Mouse (Mus musculus) testis, adult 2 months (tissue): ENCODE data around the gene Foxo1.

ENCODE experiments used
- CTCF ChIP-seq: fragments of 200-500 bp; IDR thresholded peaks from 2 replicates; pipeline ENCODE4 v1.5.1; 2012; ENCODE audit warnings: low read depth, mild to moderate bottlenecking, inconsistent platforms, low read length, moderate library complexity; ENCODE audit not compliant: control insufficient read depth, insufficient read depth, insufficient replicate concordance
- POLR2A ChIP-seq: fragments of 200-500 bp; IDR thresholded peaks from 2 replicates; pipeline ENCODE4 v1.6.1; 2012; ENCODE audit warnings: low read depth, mild to moderate bottlenecking, inconsistent platforms, low read length, moderate library complexity; ENCODE audit not compliant: control insufficient read depth

GRCm38 (mm10) chr3:52251184-52251583 lies 17.0 kb upstream of the Foxo1 start:
- no peak for TF ChIP-seq POLR2A
- TF ChIP-seq CTCF, result no peak
